Mouse (Mus musculus) embryo, embryonic 11.5 days (tissue): ENCODE results near the gene Nop2.

ENCODE experiments used
- DNase-seq: peaks from one replicate; pipeline ENCODE4 v3.0.0-alpha.2; 2012; ENCODE audit warnings: low read depth, low spot score

The Nop2 gene

DNA sequence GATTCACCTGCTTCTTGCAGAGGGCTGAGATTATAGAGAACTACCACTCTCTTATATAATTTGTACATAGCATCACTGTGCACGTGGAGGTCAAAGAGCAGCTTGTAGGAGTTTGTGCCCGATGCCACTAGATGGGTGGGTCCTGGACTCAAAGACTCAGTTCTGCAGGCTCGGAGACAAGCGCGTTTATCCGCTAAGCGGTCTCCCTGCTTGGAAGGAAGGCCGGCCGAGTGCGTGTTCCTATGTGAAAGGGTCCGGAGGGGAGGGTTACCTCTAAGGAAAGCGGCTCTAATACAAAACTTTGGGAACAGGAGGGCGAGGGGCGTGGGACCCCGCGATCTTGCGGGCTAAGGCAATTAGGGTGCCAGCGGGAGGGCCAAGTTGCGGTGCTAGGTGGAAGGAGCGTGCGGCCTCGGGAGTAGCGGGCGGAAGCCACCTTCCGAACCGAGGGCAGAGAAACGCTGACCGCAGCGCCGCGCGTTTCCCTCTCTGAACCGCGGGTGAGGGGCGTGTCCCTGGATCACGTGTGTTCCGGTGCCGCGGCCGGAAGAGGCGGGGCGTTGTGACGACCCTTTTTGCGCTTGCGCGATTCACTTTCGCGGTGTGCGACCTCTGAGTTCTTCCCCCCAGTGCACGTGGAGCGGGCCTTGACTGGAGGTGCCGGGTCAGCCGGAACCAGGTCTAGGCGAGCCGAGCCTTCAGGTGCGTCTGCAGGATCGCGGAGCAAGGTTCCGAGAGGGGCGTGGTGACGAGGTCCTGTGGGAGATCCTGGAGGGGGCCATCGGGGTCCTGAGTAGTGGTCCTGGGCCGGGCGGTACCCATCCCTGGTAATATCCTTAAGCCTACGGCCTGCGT lies at the start of gene Nop2:
Gene Nop2 (plus strand): TSS at position 608 of the 855 bp plus-strand sequence.
- DNase-seq, result peak; percentile 92

GRCm38 (mm10) chr6:125082801-125083386 lies 48.8 kb upstream of the Nop2 start:
- DNase-seq, result no peak

- DNase-seq, result no peak
These were observed 47.3 kb upstream of the Nop2 start for GRCm38 (mm10) chr6:125084424-125084823.

- no peak for DNase-seq
These were observed 43.8 kb upstream of the Nop2 start for GRCm38 (mm10) chr6:125087937-125088336.

DNA sequence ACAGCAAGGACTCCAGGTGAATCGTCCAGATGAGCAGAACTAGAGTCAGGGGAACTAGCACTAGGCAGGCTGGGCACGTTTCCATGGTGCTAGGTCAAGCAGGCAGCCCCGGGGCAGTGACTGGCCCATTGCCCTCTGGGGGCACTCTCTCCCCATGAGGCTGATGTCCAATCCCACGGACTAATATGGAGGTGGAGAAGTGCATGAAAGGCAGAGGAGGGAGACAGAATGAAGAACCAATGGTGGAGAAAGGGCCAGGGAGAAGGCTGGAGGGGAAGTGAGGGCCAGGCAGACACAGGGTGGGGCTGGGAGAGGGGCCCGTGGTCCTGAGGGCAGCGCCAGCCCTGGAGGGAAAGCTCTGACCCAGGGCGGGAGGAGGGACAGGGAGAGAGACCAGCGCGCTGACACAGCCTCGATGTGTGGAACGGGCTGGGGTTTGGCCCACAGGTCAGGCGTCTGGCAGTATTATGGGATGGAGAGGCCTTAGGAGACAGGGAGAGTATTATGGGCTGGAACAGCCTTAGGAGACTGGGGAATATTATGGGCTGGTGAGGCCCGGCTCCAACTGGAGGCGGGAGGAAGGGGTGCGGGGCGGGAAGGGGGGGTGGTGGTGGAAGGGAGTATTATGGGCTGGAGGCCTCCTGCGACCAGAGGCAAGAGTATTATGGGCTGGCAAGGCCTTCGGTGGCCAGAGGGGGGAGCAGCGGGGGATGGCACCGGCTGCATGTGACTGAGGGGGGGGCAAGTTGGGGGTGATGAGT lies 43.0 kb upstream of the Nop2 start:
- DNase-seq, result peak; percentile 80

GRCm38 (mm10) chr6:125089521-125090321 lies 42.0 kb upstream of the Nop2 start:
- DNase-seq, result peak; percentile 67

GRCm38 (mm10) chr6:125090341-125091085 lies 41.2 kb upstream of the Nop2 start:
- DNase-seq, result no peak

DNA sequence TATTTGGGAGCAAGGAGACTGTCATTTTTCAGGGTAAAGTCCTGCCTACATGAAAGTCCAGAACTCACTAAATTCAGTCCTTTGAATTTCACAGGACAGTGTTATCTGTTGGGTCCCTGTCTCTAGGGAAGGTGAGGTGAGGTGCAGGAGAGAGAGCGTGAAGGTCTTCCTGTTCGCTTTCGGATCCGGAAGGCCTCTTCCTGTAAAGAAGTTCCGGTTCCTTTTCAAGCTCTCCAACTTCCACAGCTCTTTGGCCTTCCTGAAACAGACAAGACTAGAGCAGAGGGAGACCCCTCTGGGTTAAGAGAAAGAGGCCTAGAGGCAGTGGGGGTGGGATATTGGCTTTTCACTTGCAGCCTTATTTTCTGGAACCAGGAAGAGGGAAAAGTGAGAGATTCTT lies 39.3 kb upstream of the Nop2 start:
- DNase-seq, result no peak

DNA sequence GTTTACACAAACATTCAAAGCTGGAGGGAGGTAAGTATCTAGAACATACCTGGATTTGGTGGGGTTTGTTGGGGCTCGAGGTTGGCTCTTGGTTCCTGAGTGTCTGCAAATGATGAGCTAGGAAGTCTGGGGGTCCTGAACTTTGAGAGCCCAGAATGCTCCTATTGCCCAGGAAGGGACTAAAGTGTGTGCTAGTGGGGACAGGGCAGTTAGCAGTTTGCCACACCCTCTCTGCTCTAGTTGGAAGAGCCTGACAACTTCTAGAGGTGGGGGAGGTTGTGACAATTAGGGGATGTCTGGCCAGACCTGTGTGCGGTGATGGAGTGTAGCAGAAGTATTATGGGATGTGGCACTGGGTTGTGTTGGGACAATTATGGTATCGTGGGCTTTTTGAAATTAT lies 36.9 kb upstream of the Nop2 start:
- DNase-seq, result no peak

DNA sequence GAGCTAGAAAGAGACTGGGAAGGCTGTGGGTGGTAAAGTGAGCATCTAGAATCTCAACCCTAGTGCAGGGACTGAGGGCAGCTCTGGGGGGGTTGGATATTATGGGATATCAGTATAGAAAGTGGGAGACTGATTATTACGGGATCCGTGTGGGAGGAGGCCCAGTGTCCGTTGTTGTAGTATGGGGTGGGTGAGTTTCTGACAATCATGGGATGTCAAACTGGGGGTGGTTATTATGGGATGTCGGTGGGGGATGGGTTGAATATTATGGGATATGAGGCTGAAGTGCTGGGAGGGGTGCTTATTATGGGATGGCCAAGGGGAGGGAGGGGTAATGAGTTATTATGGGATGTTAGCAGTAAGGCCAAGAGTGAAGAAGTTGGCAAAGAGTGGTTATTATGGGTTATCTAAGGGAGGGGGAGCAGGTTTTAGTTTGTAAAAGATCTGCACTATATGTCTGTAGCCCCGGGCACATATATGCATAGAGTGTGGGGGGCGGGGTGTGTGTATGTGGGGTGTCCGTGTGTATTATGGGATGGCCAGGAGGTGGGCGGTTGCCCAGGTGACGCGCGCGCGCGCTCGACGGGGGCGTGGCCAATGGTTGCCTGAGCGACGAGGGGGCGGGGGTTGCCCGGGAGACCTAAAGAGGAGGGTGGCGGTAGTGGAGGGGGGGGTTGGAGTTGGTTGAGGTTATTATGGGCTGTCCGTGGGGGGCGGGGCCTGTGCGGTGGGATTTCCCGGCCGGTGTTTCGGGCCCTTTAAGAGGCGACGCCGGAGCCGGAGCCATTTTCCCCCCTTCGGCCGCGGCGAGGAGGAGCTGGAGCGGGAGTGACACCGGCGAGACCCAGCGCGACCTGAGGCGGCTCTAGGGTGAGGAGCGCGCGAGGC lies 36.1 kb upstream of the Nop2 start, which contains the start of gene Chd4:
Gene Chd4 (plus strand): TSS at position 591 of the 888 bp plus-strand sequence.
- DNase-seq, result peak; percentile 87

- no peak for DNase-seq
These were observed 35.5 kb upstream of the Nop2 start for GRCm38 (mm10) chr6:125096279-125096596.

- no peak for DNase-seq
These were observed 34.9 kb upstream of the Nop2 start for GRCm38 (mm10) chr6:125096597-125097345.

- DNase-seq, result no peak
These were observed 34.4 kb upstream of the Nop2 start for GRCm38 (mm10) chr6:125097346-125097689.

DNA sequence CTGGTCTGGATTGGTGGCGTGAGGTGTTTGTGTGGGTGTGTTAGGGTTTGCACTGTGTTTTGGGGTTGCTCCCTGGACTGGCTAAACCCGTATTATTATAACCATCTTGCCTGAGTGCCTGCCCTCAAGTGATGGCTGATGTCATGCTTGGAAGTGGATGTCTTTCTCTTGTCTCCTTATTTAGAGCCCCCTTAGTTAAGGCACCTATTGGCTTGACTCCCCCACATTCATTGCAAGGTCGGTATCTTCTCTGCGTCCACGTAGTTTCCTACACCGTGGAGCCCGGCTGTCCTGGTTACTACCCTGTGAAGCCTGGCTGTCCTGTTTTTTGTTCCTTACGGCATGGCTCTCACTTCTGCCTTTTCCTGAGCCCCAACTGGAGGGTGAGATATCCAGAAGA lies 33.8 kb upstream of the Nop2 start:
- no peak for DNase-seq

- no peak for DNase-seq
These were observed 33.2 kb upstream of the Nop2 start for GRCm38 (mm10) chr6:125098513-125098912.

DNA sequence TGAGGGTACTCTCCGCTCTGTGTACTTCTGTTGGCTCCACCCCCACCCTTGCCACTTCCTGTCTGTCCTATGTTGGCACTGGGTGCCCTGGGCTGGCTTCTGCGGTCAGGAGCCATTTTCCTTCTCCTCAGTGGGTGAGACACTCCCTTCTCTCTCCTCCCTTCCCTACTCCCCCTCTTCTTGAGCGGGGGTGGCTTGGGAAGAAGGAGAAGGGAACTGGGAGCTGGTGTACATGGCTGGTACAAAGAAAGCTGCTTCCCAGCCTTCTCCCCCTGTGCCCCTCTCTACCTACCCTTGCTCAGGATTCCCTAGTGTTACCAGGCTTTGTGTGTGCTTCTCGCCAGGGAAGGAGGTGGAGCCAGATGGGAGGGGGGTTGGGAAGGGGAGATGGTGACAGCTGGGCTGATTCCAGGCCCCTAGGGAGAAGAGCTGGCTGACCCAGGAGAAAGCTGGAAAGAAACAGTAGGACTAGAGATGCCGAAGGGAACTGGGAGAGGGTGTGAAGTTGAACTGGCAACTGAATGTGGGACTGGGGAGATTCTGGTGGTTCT lies 32.2 kb upstream of the Nop2 start:
- no peak for DNase-seq

- no peak for DNase-seq
These were observed 30.3 kb upstream of the Nop2 start for GRCm38 (mm10) chr6:125101444-125101843.

DNA sequence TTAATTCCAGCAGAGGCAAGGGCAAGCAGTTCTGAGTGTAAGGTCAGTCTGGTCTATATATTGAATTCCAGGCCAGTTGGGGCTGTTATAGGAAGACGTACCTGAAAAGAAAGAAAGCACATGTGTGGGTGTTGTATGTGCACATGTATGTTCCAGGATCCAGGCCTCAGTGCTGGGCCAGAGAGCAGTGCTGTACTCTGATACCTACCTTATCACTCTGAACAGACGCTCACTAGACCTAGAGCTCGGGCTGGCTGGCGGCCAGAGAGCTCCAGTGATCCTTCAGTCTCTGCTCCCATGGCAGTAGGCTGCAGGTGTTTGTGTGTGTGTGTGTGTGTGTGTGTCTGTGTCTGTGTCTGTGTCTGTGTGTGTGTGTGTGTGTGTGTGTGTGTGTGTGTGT lies 27.5 kb upstream of the Nop2 start:
- no peak for DNase-seq

DNA sequence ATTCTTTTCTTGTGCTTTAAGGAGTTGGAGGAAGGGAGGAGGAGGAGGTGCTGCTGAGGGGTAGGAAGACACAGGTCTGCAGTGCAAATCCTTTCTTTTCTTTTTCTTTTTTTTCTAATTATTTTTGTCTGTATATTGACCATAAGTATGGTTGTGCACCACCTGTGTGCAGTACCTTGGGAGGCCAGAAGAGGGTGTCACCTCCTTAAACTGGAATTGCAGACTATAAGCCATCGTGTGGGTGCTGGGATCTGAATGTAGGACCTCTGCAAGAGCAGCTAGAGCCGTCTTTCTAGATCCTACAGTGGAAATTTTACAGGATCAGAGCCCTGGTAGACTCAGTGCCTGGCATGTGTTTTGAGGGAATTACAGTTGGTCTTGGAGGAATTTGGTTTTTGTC lies 24.0 kb upstream of the Nop2 start:
- no peak for DNase-seq
